Mouse (Mus musculus) spleen, postnatal 14 days (tissue): ENCODE measurements around the gene Abca4.
"Not testable (repeated sequence)": the region's sequence is repeated elsewhere in the genome, so short reads cannot be mapped to it uniquely, and the experiment has no call there.

Experiments used
- DNase-seq, 2 experiments: peaks; one replicate each; pipeline ENCODE4 v3.0.0; 2021 to 2022; ENCODE audit warnings: low spot score in 2 of 2

The Abca4 gene

GRCm38 (mm10) chr3:122058439-122059198 lies 14.4 kb downstream of the Abca4 start:
- no peak for DNase-seq

- no peak for DNase-seq
Measured at GRCm38 (mm10) chr3:122062586-122062985, 18.3 kb downstream of the Abca4 start.

GRCm38 (mm10) chr3:122064556-122065410 lies 20.5 kb downstream of the Abca4 start:
- DNase-seq, result no peak

- DNase-seq, result no peak
Measured at GRCm38 (mm10) chr3:122071769-122072168, 27.5 kb downstream of the Abca4 start.

- no peak for DNase-seq
Measured at GRCm38 (mm10) chr3:122072646-122073571, 28.7 kb downstream of the Abca4 start.

- no peak for DNase-seq
Measured at GRCm38 (mm10) chr3:122073595-122073994, 29.4 kb downstream of the Abca4 start.

GRCm38 (mm10) chr3:122074334-122074733 lies 30.1 kb downstream of the Abca4 start:
- DNase-seq, result no peak

- DNase-seq, result no peak
Measured at GRCm38 (mm10) chr3:122078141-122078540, 33.9 kb downstream of the Abca4 start.

GRCm38 (mm10) chr3:122079172-122079571 lies 34.9 kb downstream of the Abca4 start:
- no peak for DNase-seq

- not testable (repeated sequence) for DNase-seq
Measured at GRCm38 (mm10) chr3:122081634-122082033, 37.4 kb downstream of the Abca4 start.

GRCm38 (mm10) chr3:122082338-122082737 lies 38.1 kb downstream of the Abca4 start:
- DNase-seq, result no peak

- DNase-seq, result no peak
Measured at GRCm38 (mm10) chr3:122085157-122085989, 41.1 kb downstream of the Abca4 start.

GRCm38 (mm10) chr3:122088054-122088681 lies 43.9 kb downstream of the Abca4 start:
- no peak for DNase-seq

GRCm38 (mm10) chr3:122090338-122090737 lies 46.1 kb downstream of the Abca4 start:
- DNase-seq, result no peak

- no peak for DNase-seq
Measured at GRCm38 (mm10) chr3:122099713-122100112, 55.5 kb downstream of the Abca4 start.

- no peak for DNase-seq
Measured at GRCm38 (mm10) chr3:122102091-122102490, 57.8 kb downstream of the Abca4 start.

- DNase-seq, result peak; percentile 34 to 59
Measured at GRCm38 (mm10) chr3:122103864-122104808, 59.9 kb downstream of the Abca4 start.

- no peak for DNase-seq
Measured at GRCm38 (mm10) chr3:122106920-122107319, 62.7 kb downstream of the Abca4 start.

GRCm38 (mm10) chr3:122107643-122108194 lies 63.5 kb downstream of the Abca4 start:
- DNase-seq, result no peak
